Mouse (Mus musculus) left cerebral cortex, adult 2 months (tissue): Measurements from ENCODE around the gene Olfr1306. TPM values are rescaled to one million over a fixed set of nuclear protein-coding genes. Genes with fewer than 3 reads are reported as not detected.

ENCODE experiments used
- DNase-seq, 2 experiments: peaks; one replicate each; pipeline ENCODE4 v3.0.0; 2021 to 2022; ENCODE audit warnings: low spot score in 2 of 2, mixed read lengths in 1 of 2; ENCODE audit errors: extremely low spot score in 1 of 2
- H3K27ac ChIP-seq: fragments of 200-600 bp; 2 replicates; pipeline ENCODE4 v1.8.1; 2022
- H3K4me3 ChIP-seq: fragments of 200-600 bp; 2 replicates; pipeline ENCODE4 v1.8.1; 2022
- CTCF ChIP-seq: fragments of 200-600 bp; IDR thresholded peaks from 2 replicates; pipeline ENCODE4 v1.8.1; 2022; ENCODE audit warnings: antibody characterized with exemption, mild to moderate bottlenecking, moderate library complexity
- intact Hi-C: fragments of 180-260 bp; cut with DNase I; formaldehyde crosslinking; loops from one replicate; pipeline ENCODE4 v1.15.1; 2025
- long read RNA-seq, 2 experiments: library from polyadenylated mRNA; stranded (forward); transcript quantifications; one replicate each; pipeline ENCODE4 v2.0.0; 2021; ENCODE audit warnings: borderline mapping rate in 2 of 2
- total RNA-seq, 2 experiments: library from RNA; stranded (reverse); gene quantifications; 2 replicates each; pipeline ENCODE4 v1.2.3; 2021

The Olfr1306 gene
- not detected for total RNA-seq
- long read RNA-seq, experiment 1, result 0 reads
- long read RNA-seq, experiment 2, result 0 reads

GRCm38 (mm10) chr2:111916171-111916570 lies at the start of gene Olfr1306:
Gene Olfr1306 (minus strand): TSS chr2:111916271.
- Histone ChIP-seq H3K4me3 (no peak within 1 kb of the TSS), H3K27ac (no peak within 1 kb of the TSS)
- intact Hi-C loops, result no loop called here
- no peak for TF ChIP-seq CTCF
- DNase-seq, result no peak

GRCm38 (mm10) chr2:111964844-111965243 lies 48.8 kb upstream of the Olfr1306 start, which contains the start of gene Olfr1308:
Gene Olfr1308 (minus strand): TSS chr2:111964944.
- intact Hi-C loops, result no loop called here
- DNase-seq, result no peak
- no peak for TF ChIP-seq CTCF
- Histone ChIP-seq H3K4me3 (no peak within 1 kb of the TSS), H3K27ac (no peak within 1 kb of the TSS)

- no peak for DNase-seq
- no peak for TF ChIP-seq CTCF
- intact Hi-C loops, result no loop called here
Measured at GRCm38 (mm10) chr2:111949340-111949739, 33.3 kb upstream of the Olfr1306 start, which contains the start of gene Olfr1307. Gene Olfr1307 (minus strand): TSS chr2:111949440.

GRCm38 (mm10) chr2:111877049-111877448 lies 39.0 kb downstream of the Olfr1306 start, which contains the start of gene Olfr1305:
Gene Olfr1305 (minus strand): TSS chr2:111877149.
- intact Hi-C loops, result no loop called here
- Histone ChIP-seq H3K27ac (no peak within 1 kb of the TSS), H3K4me3 (no peak within 1 kb of the TSS)
- no peak for DNase-seq
- TF ChIP-seq CTCF, result no peak

More at GRCm38 (mm10) chr2:111949340-111949739, 33.3 kb upstream of the Olfr1306 start, which contains the start of gene Olfr1307:
- Histone ChIP-seq H3K27ac (no peak within 1 kb of the TSS), H3K4me3 (no peak within 1 kb of the TSS)

Other genes starting within 250 kb of the Olfr1306 start
- gene Olfr1301, start 165.3 kb downstream of the Olfr1306 start, total RNA-seq, result not detected
- gene Olfr1302, start 138.8 kb downstream of the Olfr1306 start, total RNA-seq, result not detected
- gene Olfr1303, start 95.9 kb downstream of the Olfr1306 start, total RNA-seq, result not detected
- gene Olfr1305, start 39.1 kb downstream of the Olfr1306 start, total RNA-seq, result not detected
- gene Olfr1307, start 33.2 kb upstream of the Olfr1306 start, total RNA-seq, result under 1 TPM; 0.02 to 0.07 TPM
- gene Olfr1308, start 48.7 kb upstream of the Olfr1306 start, total RNA-seq, result not detected
- not detected for gene Olfr1309, start 74.0 kb upstream of the Olfr1306 start, total RNA-seq
- gene Olfr1310, start 96.4 kb upstream of the Olfr1306 start, total RNA-seq, result not detected
- not detected for gene Olfr1311, start 108.1 kb upstream of the Olfr1306 start, total RNA-seq
- gene Olfr1312, start 134.0 kb upstream of the Olfr1306 start, total RNA-seq, result not detected
- gene Olfr1313, start 161.6 kb upstream of the Olfr1306 start, total RNA-seq, result not detected
- not detected for gene Olfr1314, start 180.5 kb upstream of the Olfr1306 start, total RNA-seq
- not detected for gene Olfr1315-ps1, start 199.2 kb upstream of the Olfr1306 start, total RNA-seq
- not detected for gene Olfr1316, start 218.7 kb upstream of the Olfr1306 start, total RNA-seq
- not detected for gene Olfr1317, start 224.1 kb upstream of the Olfr1306 start, total RNA-seq
- gene Olfr1318, start 237.9 kb upstream of the Olfr1306 start, total RNA-seq, result not detected